Mouse (Mus musculus) ES-E14 (cell line): ENCODE results near the gene Fam222b.

Experiments
- CHD2 ChIP-seq: IDR thresholded peaks from 2 replicates; pipeline ENCODE4 v1.6.1; 2014; ENCODE audit warnings: mild to moderate bottlenecking, low read depth, low read length, inconsistent platforms
- HCFC1 ChIP-seq: IDR thresholded peaks from 2 replicates; pipeline ENCODE4 v1.6.1; 2012; ENCODE audit warnings: low read length, inconsistent platforms, borderline replicate concordance; ENCODE audit not compliant: insufficient read depth
- MAFK ChIP-seq: IDR thresholded peaks from 2 replicates; pipeline ENCODE4 v1.6.1; 2014; ENCODE audit warnings: mild to moderate bottlenecking, low read depth, low read length, inconsistent platforms; ENCODE audit not compliant: insufficient read depth
- ZC3H11A ChIP-seq: IDR thresholded peaks from 2 replicates; pipeline ENCODE4 v1.6.1; 2012; ENCODE audit warnings: low read depth, mild to moderate bottlenecking, inconsistent platforms, low read length, borderline replicate concordance
- ZNF384 ChIP-seq: IDR thresholded peaks from 2 replicates; pipeline ENCODE4 v1.6.1; 2012; ENCODE audit warnings: low read depth, low read length, inconsistent platforms

GRCm38 (mm10) chr11:78087756-78088281 is 6.6 kb upstream of the Fam222b start:
- TF ChIP-seq ZNF384 (no peak), HCFC1 (no peak), CHD2 (no peak), MAFK (peak; percentile 94), ZC3H11A (no peak)
